Mouse (Mus musculus) skeletal muscle tissue, postnatal 0 days (tissue): Measurements from ENCODE around the gene Plpp2. TPM values are rescaled to one million over a fixed set of nuclear protein-coding genes. Genes with fewer than 3 reads are reported as not detected.

Experiments used
- microRNA-seq, 2 experiments: library from miRNA; unstranded; fragments of <30 nt; microRNA quantifications; one replicate each; pipeline ENCODE4; 2016
- polyA plus RNA-seq: library from polyadenylated mRNA; unstranded; fragments of >200 nt; fragmentation: Nextera tagmentation; extraction: Ambion mirVana; gene quantifications from 2 replicates; pipeline ENCODE4 v1.2.1, GENCODE M21; 2015

The Plpp2 gene
- polyA plus RNA-seq: 2.2 and 3.5 TPM in 2 replicates

DNA sequence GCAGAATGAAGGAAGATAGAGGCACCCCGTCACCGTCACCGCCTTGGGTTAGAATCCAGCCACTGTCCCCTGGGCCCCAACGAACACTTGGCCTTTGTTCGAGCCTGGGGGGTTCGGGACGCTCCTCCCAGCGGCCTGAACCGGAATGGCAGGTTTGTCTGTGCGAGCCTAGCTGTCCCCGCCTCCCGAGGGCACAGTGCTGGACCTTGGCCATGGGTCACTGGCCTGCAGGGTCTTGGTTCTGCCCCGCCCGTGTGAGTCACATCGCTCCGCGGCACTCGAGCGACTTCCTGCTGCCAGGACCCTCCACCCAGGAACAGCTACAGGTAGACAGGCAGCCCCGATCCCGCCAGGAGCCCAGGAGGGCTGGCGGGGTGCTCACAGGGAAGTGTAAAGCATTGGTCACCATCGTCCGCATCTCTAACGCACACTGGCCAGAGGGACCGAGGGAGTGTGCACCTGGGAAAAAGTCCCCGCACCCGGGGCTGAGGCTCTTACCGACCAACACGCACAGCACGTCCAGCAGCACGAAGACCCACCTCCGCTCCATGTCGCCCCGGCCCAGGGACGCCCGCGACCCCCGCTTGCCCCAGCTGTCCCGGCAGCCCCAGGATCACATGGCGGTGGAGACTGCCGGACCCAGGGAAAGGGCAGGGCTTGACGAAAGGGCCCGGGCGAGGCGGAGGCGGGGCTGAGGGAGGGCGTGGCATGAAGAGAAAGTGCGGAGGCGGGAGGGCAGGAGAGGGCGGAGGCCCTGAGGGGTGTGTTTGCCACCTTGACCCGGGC, at the start of gene Plpp2:
Gene Plpp2 (minus strand): TSS at position 671 of the 786 bp plus-strand sequence.

DNA sequence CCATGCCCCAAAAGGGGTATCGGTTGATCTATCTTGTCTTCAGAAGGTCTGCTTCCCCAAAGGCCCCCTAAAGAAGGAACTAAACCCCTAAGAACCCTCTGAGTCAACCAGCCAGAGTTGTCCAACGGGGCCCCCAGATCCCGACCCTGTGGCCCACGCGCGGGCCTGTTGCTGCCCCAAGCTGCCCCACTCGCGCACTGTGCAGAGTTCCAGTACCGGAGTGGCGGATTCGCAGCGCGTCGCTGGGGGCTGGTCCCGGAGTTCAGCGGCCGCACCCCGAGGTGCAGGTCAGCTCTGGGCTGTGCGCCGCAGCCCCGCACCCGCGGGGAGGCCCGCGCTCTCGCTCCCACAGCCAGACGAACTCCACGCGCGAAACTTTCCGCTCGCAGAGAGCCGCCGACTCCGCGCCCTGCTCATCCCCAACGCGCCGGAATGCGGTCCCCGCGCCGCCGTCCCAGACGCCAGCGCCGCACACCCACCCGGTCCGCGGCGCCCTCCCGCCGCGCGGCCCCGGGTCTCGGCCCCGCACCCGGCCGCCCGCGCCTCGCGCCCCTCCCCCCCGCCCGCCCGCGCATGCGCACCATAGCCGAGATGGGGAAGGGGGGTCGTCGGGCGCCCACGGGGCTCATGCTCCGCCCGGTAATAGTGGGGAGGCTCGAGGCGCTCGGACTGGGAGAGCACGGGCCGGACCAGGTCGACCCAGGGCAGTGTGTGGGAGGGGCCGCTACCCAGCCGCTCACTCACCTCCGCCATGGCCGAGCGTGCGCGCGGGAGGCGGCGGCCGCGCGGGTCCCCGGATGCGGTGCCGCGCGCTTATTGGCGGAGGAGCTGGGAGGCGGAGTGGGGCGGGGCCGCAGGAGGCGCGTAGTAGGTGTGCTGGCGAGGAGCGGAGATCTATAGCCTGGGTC, 21.0 kb upstream of the Plpp2 start, which contains the start of gene Mier2:
Gene Mier2 (minus strand): TSS at position 870 of the 908 bp plus-strand sequence.

Small RNAs within 50 kb of the gene (microRNA-seq; reads per million reads assigned to microRNA genes)
- gene Mir6909: 0 reads per million in 2 experiments

Other genes with a start within 250 kb of the Plpp2 start
- gene Vmn2r82, start 177.3 kb downstream of the Plpp2 start, polyA plus RNA-seq: not detected in 2 replicates
- not detected in 2 replicates for gene Vmn2r83, start 65.1 kb downstream of the Plpp2 start, polyA plus RNA-seq
- gene Mier2, start 21.4 kb upstream of the Plpp2 start, polyA plus RNA-seq: 20.8 and 20.9 TPM in 2 replicates
- gene Theg, start 53.5 kb upstream of the Plpp2 start, polyA plus RNA-seq: not detected in 2 replicates
- gene C2cd4c, start 80.2 kb upstream of the Plpp2 start, polyA plus RNA-seq: not detected in 2 replicates
- 1.3 and 1.8 TPM in 2 replicates for gene Shc2, start 104.1 kb upstream of the Plpp2 start, polyA plus RNA-seq
- gene Odf3l2, start 111.9 kb upstream of the Plpp2 start, polyA plus RNA-seq: 0.13 TPM in 1 of 2 replicates, not detected in the other
- gene Madcam1, start 130.8 kb upstream of the Plpp2 start, polyA plus RNA-seq: 0.77 and 1.5 TPM in 2 replicates
- 36.8 and 43.0 TPM in 2 replicates for gene Tpgs1, start 135.6 kb upstream of the Plpp2 start, polyA plus RNA-seq
- 329 and 340 TPM in 2 replicates for gene Cdc34, start 148.4 kb upstream of the Plpp2 start, polyA plus RNA-seq
- gene Gzmm, start 155.2 kb upstream of the Plpp2 start, polyA plus RNA-seq: 0.26 and 0.43 TPM in 2 replicates
- 614 and 720 TPM in 2 replicates for gene Bsg, start 170.7 kb upstream of the Plpp2 start, polyA plus RNA-seq
- 0.04 and 0.10 TPM in 2 replicates for gene Hcn2, start 182.8 kb upstream of the Plpp2 start, polyA plus RNA-seq
- gene Polrmt, start 212.8 kb upstream of the Plpp2 start, polyA plus RNA-seq: 22.6 and 26.4 TPM in 2 replicates
- gene Fgf22, start 221.3 kb upstream of the Plpp2 start, polyA plus RNA-seq: 0.14 and 0.51 TPM in 2 replicates
- gene Rnf126, start 233.2 kb upstream of the Plpp2 start, polyA plus RNA-seq: 58.3 and 61.0 TPM in 2 replicates
- gene Fstl3, start 243.5 kb upstream of the Plpp2 start, polyA plus RNA-seq: 3.3 and 3.8 TPM in 2 replicates